Mouse (Mus musculus) kidney, adult 2 months (tissue): ENCODE data around the gene Dynlrb1. TPM values are rescaled to one million over a fixed set of nuclear protein-coding genes. Genes with fewer than 3 reads are reported as not detected.

Source experiments
- DNase-seq: peaks from one replicate; pipeline ENCODE4 v3.0.0; 2021
- H3K27ac ChIP-seq: fragments of 200-500 bp; 2 replicates; pipeline ENCODE4 v1.5.1; 2012; ENCODE audit warnings: low read depth, low read length, control low read depth, inconsistent platforms; ENCODE audit not compliant: insufficient read depth
- H3K27me3 ChIP-seq: fragments of 200-500 bp; replicated peaks from 2 replicates; pipeline ENCODE4 v1.6.1; 2012; ENCODE audit warnings: mild to moderate bottlenecking, moderate library complexity, low read length, inconsistent platforms; ENCODE audit not compliant: control insufficient read depth, insufficient read depth
- H3K36me3 ChIP-seq: fragments of 200-500 bp; 2 replicates; pipeline ENCODE4 v1.6.1; 2012; ENCODE audit warnings: mild to moderate bottlenecking, moderate library complexity, low read length, inconsistent platforms; ENCODE audit not compliant: control insufficient read depth, insufficient read depth
- H3K4me1 ChIP-seq: fragments of 200-500 bp; 2 replicates; pipeline ENCODE4 v1.6.1; 2011; ENCODE audit warnings: low read length; ENCODE audit not compliant: control insufficient read depth, insufficient read depth
- H3K4me3 ChIP-seq: fragments of 200-500 bp; 2 replicates; pipeline ENCODE4 v1.5.1; 2011; ENCODE audit warnings: mild to moderate bottlenecking, low read depth, low read length, control low read depth; ENCODE audit not compliant: insufficient read depth
- CTCF ChIP-seq: fragments of 200-500 bp; conservative IDR thresholded peaks from 2 replicates; pipeline ENCODE4 v1.5.1; 2011; ENCODE audit warnings: low read depth, mild to moderate bottlenecking, control low read depth, low read length, moderate library complexity, mixed read lengths; ENCODE audit not compliant: insufficient read depth, insufficient read length
- POLR2A ChIP-seq: fragments of 200-500 bp; IDR thresholded peaks from one replicate; pipeline ENCODE4 v1.6.1; 2011; ENCODE audit warnings: low read depth, low read length, control low read depth
- WGBS: fragments of 180-500 bp; shearing (Covaris S2); methylation state at CpG from one replicate; pipeline ENCODE4 v1.1.7; 2018; 5-methylcytosine and 5-hydroxymethylcytosine counted together
- polyA plus RNA-seq: library from polyadenylated mRNA; depleted of rRNA; stranded (reverse); fragments of >200 nt; gene quantifications from 2 replicates; pipeline ENCODE4 v1.2.3, GENCODE M21; 2012

Dynlrb1 gene
- polyA plus RNA-seq, 1 experiment, result 373 TPM

- Histone ChIP-seq H3K4me3 (no peak overlapping the region), H3K27ac (no peak overlapping the region), H3K4me1 (peaks cover 7% of the 10 kb centered on the region; the same call in 1 of the 2 replicates), H3K27me3 (no peaks in the 10 kb centered on the region), H3K36me3 (no peaks in the 10 kb centered on the region)
- WGBS, result 71% methylated on average over 10 of the region's 10 CpGs
- TF ChIP-seq POLR2A (no peak), CTCF (no peak)
- no peak for DNase-seq
These were observed 36.2 kb downstream of the Dynlrb1 start for GRCm38 (mm10) chr2:155272396-155273170.

GRCm38 (mm10) chr2:155273603-155274002, 37.3 kb downstream of the Dynlrb1 start:
- 62% methylated on average over 8 of the region's 8 CpGs for WGBS
- H3K4me1 ChIP-seq, result peaks cover 7% of the 10 kb centered on the region; the same call in 1 of the 2 replicates
- TF ChIP-seq CTCF (no peak), POLR2A (no peak)
- peak; percentile 61 for DNase-seq
- no peak overlapping the region for H3K27ac ChIP-seq
- H3K36me3 ChIP-seq, result no peaks in the 10 kb centered on the region
- no peaks in the 10 kb centered on the region for H3K27me3 ChIP-seq
- no peak overlapping the region for H3K4me3 ChIP-seq

GRCm38 (mm10) chr2:155276195-155276594, 39.9 kb downstream of the Dynlrb1 start, which contains the start of gene Map1lc3a:
TSS of gene Map1lc3a (plus strand) at chr2:155276297.
- Histone ChIP-seq H3K4me1 (peaks cover 7% of the 10 kb centered on the region; the same call in 1 of the 2 replicates), H3K27ac (peak within 1 kb of the TSS; percentile 66), H3K4me3 (peak within 1 kb of the TSS; percentile 82), H3K27me3 (no peaks in the 10 kb centered on the region), H3K36me3 (no peaks in the 10 kb centered on the region)
- under 1% methylated on average over 47 of the region's 47 CpGs for WGBS
- DNase-seq, result peak; percentile 98
- TF ChIP-seq CTCF (no peak), POLR2A (no peak)

GRCm38 (mm10) chr2:155276621-155277175, 40.4 kb downstream of the Dynlrb1 start:
- Histone ChIP-seq H3K27ac (peak overlapping the region; percentile 66), H3K36me3 (no peaks in the 10 kb centered on the region), H3K4me3 (peak overlapping the region; percentile 82), H3K27me3 (no peaks in the 10 kb centered on the region), H3K4me1 (peaks cover 7% of the 10 kb centered on the region; the same call in 1 of the 2 replicates)
- no peak for TF ChIP-seq CTCF
- TF ChIP-seq POLR2A, result no peak
- DNase-seq, result peak; percentile 77
- under 1% methylated on average over 38 of the region's 49 CpGs for WGBS

- Histone ChIP-seq H3K27ac (no peak overlapping the region), H3K36me3 (no peaks in the 10 kb centered on the region), H3K27me3 (no peaks in the 10 kb centered on the region), H3K4me1 (peaks cover 7% of the 10 kb centered on the region; the same call in 1 of the 2 replicates), H3K4me3 (no peak overlapping the region)
- TF ChIP-seq CTCF, result no peak
- no peak for DNase-seq
- WGBS, result 77% methylated on average over 2 of the region's 2 CpGs
These were observed 41.4 kb downstream of the Dynlrb1 start for GRCm38 (mm10) chr2:155277721-155278120.

- WGBS, result 90% methylated on average over 7 of the region's 7 CpGs
- peak; percentile 24 for DNase-seq
- H3K4me1 ChIP-seq, result peaks cover 7% of the 10 kb centered on the region; the same call in 1 of the 2 replicates
- TF ChIP-seq POLR2A, result no peak
- TF ChIP-seq CTCF, result no peak
- no peak overlapping the region for H3K27ac ChIP-seq
- no peak overlapping the region for H3K4me3 ChIP-seq
- no peaks in the 10 kb centered on the region for H3K36me3 ChIP-seq
- H3K27me3 ChIP-seq, result no peaks in the 10 kb centered on the region
These were observed 42.0 kb downstream of the Dynlrb1 start for GRCm38 (mm10) chr2:155278361-155278760.

GRCm38 (mm10) chr2:155279163-155279562, 42.8 kb downstream of the Dynlrb1 start:
- TF ChIP-seq POLR2A (no peak), CTCF (no peak)
- no peak for DNase-seq

More at GRCm38 (mm10) chr2:155279163-155279562, 42.8 kb downstream of the Dynlrb1 start:
- H3K27me3 ChIP-seq, result no peaks in the 10 kb centered on the region
- no peaks in the 10 kb centered on the region for H3K36me3 ChIP-seq
- 91% methylated on average over 4 of the region's 4 CpGs for WGBS
- no peak overlapping the region for H3K4me3 ChIP-seq
- no peak overlapping the region for H3K27ac ChIP-seq
- H3K4me1 ChIP-seq, result peaks cover 5% of the 10 kb centered on the region; the same call in 1 of the 2 replicates
